Comparison of ENCODE assay signal across 8 mouse cellular contexts in genomic region chr8:121730646-121731045, GRCm38 (mm10). TPM values are rescaled to one million over a fixed set of nuclear protein-coding genes. Genes with fewer than 3 reads are reported as not detected.
DNase-seq lines count a peak whose midpoint lies in the region; ATAC-seq and TF ChIP-seq lines count a peak whose summit lies in the region.

No protein-coding gene starts in this region.

- H3K27ac ChIP-seq in left cerebral cortex, adult 2 months: peak overlapping the region; percentile 96
- H3K27ac ChIP-seq in hindbrain, embryonic 14.5 days: peak overlapping the region; percentile 73
- H3K27ac ChIP-seq in neural tube, embryonic 11.5 days (ENCODE audit: low read depth, low read length): no peak overlapping the region

- peak in 1 of 2 experiments; percentile 35 for DNase-seq in left cerebral cortex, adult 2 months (ENCODE audit: extremely low spot score in 1 of 2, low spot score in 2 of 2)
- DNase-seq in left cerebral cortex, adult 8-10 months (ENCODE audit: low spot score in 2 of 2): no peak
- peak; percentile 63 to 66 for DNase-seq in cerebellum, postnatal 14 days
- DNase-seq in hindbrain, embryonic 14.5 days (ENCODE audit: low spot score): no peak
- DNase-seq in neural tube, embryonic 11.5 days (ENCODE audit: low spot score): peak; percentile 43
- DNase-seq in natural killer cell, adult 2 months (ENCODE audit: low spot score in 2 of 2): no peak
- no peak for DNase-seq in kidney, postnatal 36 days
- no peak for DNase-seq in adrenal gland, adult 2 months

- TF ChIP-seq CTCF in left cerebral cortex, adult 2 months (IDR thresholded peaks at IDR 0.05): no peak

- peaks cover 10% of the 10 kb centered on the region; the same call in 1 of the 2 replicates for H3K27me3 ChIP-seq in hindbrain, embryonic 14.5 days (ENCODE audit: control insufficient read depth, insufficient read depth, low read length)
- H3K27me3 ChIP-seq in neural tube, embryonic 11.5 days (ENCODE audit: control insufficient read depth, insufficient read depth, low read length): peaks cover 49% of the 10 kb centered on the region

- peak overlapping the region; percentile 78 for H3K4me3 ChIP-seq in left cerebral cortex, adult 2 months
- H3K4me3 ChIP-seq in hindbrain, embryonic 14.5 days (replicated peaks; ENCODE audit: low read length): peak overlapping the region; percentile 79
- H3K4me3 ChIP-seq in neural tube, embryonic 11.5 days (ENCODE audit: low read depth, low read length): peak overlapping the region; percentile 58

- H3K9ac ChIP-seq in hindbrain, embryonic 14.5 days: peak overlapping the region; percentile 88
- peak overlapping the region; percentile 58 for H3K9ac ChIP-seq in neural tube, embryonic 11.5 days (ENCODE audit: low read length)

- intact Hi-C loops in left cerebral cortex, adult 2 months (cut with DNase I): loop anchor here (2.0 to 5.0 kb wide), 3 partner anchors 37 to 82 kb away; partner anchors contain the start of gene Zcchc14

- ATAC-seq in hindbrain, embryonic 14.5 days (ENCODE audit: low FRiP score): no peak
- ATAC-seq in neural tube, embryonic 11.5 days (ENCODE audit: insufficient read depth, low FRiP score, low TSS enrichment): no peak

- H3K4me1 ChIP-seq in hindbrain, embryonic 14.5 days (replicated peaks; ENCODE audit: control insufficient read depth, insufficient read depth, low read length): peaks cover 20% of the 10 kb centered on the region
- 0 out of 2 replicates have a peak, but pooled peaks cover 3% of the 10 kb centered on the region for H3K4me1 ChIP-seq in neural tube, embryonic 11.5 days (ENCODE audit: control insufficient read depth, insufficient read depth, low read length)

- no peaks in the 10 kb centered on the region for H3K36me3 ChIP-seq in hindbrain, embryonic 14.5 days (replicated peaks; ENCODE audit: control insufficient read depth, insufficient read depth)
- no peaks in the 10 kb centered on the region for H3K36me3 ChIP-seq in neural tube, embryonic 11.5 days (ENCODE audit: control insufficient read depth, insufficient read depth, low read length)

- WGBS in hindbrain, embryonic 14.5 days: 0% methylated on average over 37 of the region's 37 CpGs
- under 1% methylated on average over 37 of the region's 37 CpGs for WGBS in neural tube, embryonic 11.5 days

- H3K9me3 ChIP-seq in hindbrain, embryonic 14.5 days (ENCODE audit: control insufficient read depth, low read length): no peaks in the 10 kb centered on the region
- no peaks in the 10 kb centered on the region for H3K9me3 ChIP-seq in neural tube, embryonic 11.5 days (ENCODE audit: control insufficient read depth, low read length)

- H3K4me2 ChIP-seq in hindbrain, embryonic 14.5 days (replicated peaks): peak overlapping the region; percentile 89
- H3K4me2 ChIP-seq in neural tube, embryonic 11.5 days (ENCODE audit: low read depth): peak overlapping the region; percentile 87

RNA-seq across cellular contexts. Expression of gene Jph3, which starts 1.2 kb away (rescaled TPM):
- total RNA-seq in left cerebral cortex, adult 2 months (2021): 100 to 1,000 TPM; 285 to 297 TPM
- total RNA-seq in left cerebral cortex, adult 8-10 months (2022): 100 to 1,000 TPM; 260 to 302 (median 279) TPM
- polyA plus RNA-seq in hindbrain, embryonic 14.5 days (2014; fragmentation: Nextera tagmentation; extraction: Ambion mirVana): 90.1 and 93.1 TPM in 2 replicates
- 16.9 and 18.1 TPM in 2 replicates for polyA plus RNA-seq in neural tube, embryonic 11.5 days (2014; fragmentation: Nextera tagmentation; extraction: Ambion mirVana)
- total RNA-seq in adrenal gland, adult 2 months (2021): 1 to 10 TPM; 1.6 to 2.2 TPM
- 3.1 TPM in 2 replicates for polyA plus RNA-seq in adrenal gland, adult 2 months (2012; rRNA removed)

Comparison
In these comparisons a context has a peak if more than half of its experiments do, and no peak if none do; other contexts are left out.
1. DNase-seq: peak in cerebellum, postnatal 14 days (2 of 2) and neural tube, embryonic 11.5 days (single experiment); none in left cerebral cortex, adult 8-10 months (0 of 2), hindbrain, embryonic 14.5 days (single experiment), natural killer cell, adult 2 months (0 of 2), kidney, postnatal 36 days (0 of 2) and adrenal gland, adult 2 months (single experiment).
2. RNA of gene Jph3, which starts 1.2 kb away (total RNA-seq): 285 to 297 TPM in left cerebral cortex, adult 2 months and 260 to 302 TPM in left cerebral cortex, adult 8-10 months; 1.6 to 2.2 TPM in adrenal gland, adult 2 months; every median in the first group is over 10 times any median in the second.
3. Peak in every context shown above with its lines, with median percentiles within 50 percentile points of each other: H3K4me3 ChIP-seq.